Mouse (Mus musculus) midbrain, embryonic 16.5 days (tissue): ENCODE results near the gene Rhox4e. TPM values are rescaled to one million over a fixed set of nuclear protein-coding genes. Genes with fewer than 3 reads are reported as not detected.

ENCODE experiments used
- polyA plus RNA-seq: library from polyadenylated mRNA; unstranded; fragments of >200 nt; fragmentation: Nextera tagmentation; extraction: Ambion mirVana; gene quantifications from 2 replicates; pipeline ENCODE4 v1.2.1, GENCODE M21; 2015

Rhox4e gene
- polyA plus RNA-seq, 1 experiment from 2014 or later: not detected

Other genes starting within 250 kb of the Rhox4e start
- gene Rhox3a2, start 177.4 kb upstream of the Rhox4e start, polyA plus RNA-seq: not detected in 2 replicates
- gene Rhox4a2, start 166.6 kb upstream of the Rhox4e start, polyA plus RNA-seq: not detected in 2 replicates
- not detected in 2 replicates for gene Rhox2b, start 145.3 kb upstream of the Rhox4e start, polyA plus RNA-seq
- gene Rhox4b, start 124.9 kb upstream of the Rhox4e start, polyA plus RNA-seq: not detected in 2 replicates
- not detected in 2 replicates for gene Rhox2c, start 103.7 kb upstream of the Rhox4e start, polyA plus RNA-seq
- gene Rhox3c, start 98.8 kb upstream of the Rhox4e start, polyA plus RNA-seq: not detected in 2 replicates
- gene Rhox4c, start 77.1 kb upstream of the Rhox4e start, polyA plus RNA-seq: not detected in 2 replicates
- not detected in 2 replicates for gene Rhox2d, start 64.0 kb upstream of the Rhox4e start, polyA plus RNA-seq
- gene Rhox4d, start 43.1 kb upstream of the Rhox4e start, polyA plus RNA-seq: not detected in 2 replicates
- not detected in 2 replicates for gene Rhox2e, start 27.0 kb upstream of the Rhox4e start, polyA plus RNA-seq
- gene Rhox3e, start 15.4 kb upstream of the Rhox4e start, polyA plus RNA-seq: not detected in 2 replicates
- gene Rhox2f, start 14.0 kb downstream of the Rhox4e start, polyA plus RNA-seq: not detected in 2 replicates
- gene Rhox3f, start 23.6 kb downstream of the Rhox4e start, polyA plus RNA-seq: not detected in 2 replicates
- gene Rhox4f, start 50.3 kb downstream of the Rhox4e start, polyA plus RNA-seq: not detected in 2 replicates
- gene Rhox3g, start 71.2 kb downstream of the Rhox4e start, polyA plus RNA-seq: not detected in 2 replicates
- gene Rhox2g, start 86.1 kb downstream of the Rhox4e start, polyA plus RNA-seq: not detected in 2 replicates
- not detected in 2 replicates for gene Rhox4g, start 93.9 kb downstream of the Rhox4e start, polyA plus RNA-seq
- gene Rhox3h, start 111.4 kb downstream of the Rhox4e start, polyA plus RNA-seq: not detected in 2 replicates
- gene Rhox2h, start 115.9 kb downstream of the Rhox4e start, polyA plus RNA-seq: not detected in 2 replicates
- 0.36 and 0.62 TPM in 2 replicates for gene Rhox5, start 247.4 kb downstream of the Rhox4e start, polyA plus RNA-seq